Mouse (Mus musculus): ENCODE measurements at regions not wholly inside any gene's neighbourhood (a gene's known extent, or its start where the extent isn't known, plus 50 kb on each side); places are given as distances from the start of the nearest gene placed in this dataset.
"Not testable (repeated sequence)": the region's sequence is repeated elsewhere in the genome, so short reads cannot be mapped to it uniquely, and the experiment has no call there.

DNA sequence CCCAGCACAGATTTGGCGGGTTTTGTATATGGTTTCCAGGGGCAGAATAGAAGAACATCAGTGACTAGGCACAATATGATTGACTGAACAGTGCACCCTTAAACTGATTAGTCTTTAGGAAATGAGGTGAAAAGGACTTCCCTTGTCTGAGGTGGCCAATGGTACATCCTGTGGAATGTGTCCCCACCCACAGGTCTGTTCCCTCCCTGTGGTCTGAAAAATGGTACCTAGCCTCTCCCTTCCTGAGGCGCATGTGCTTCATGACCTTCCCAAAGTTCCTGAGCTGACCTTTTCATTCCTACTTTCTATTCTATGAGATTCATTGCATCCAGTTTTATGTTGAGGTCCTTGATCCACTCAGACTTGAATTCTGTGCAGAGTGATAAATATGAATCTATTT lies 76.0 kb downstream of the Zfp97 start:
- not testable (repeated sequence) for DNase-seq (ENCODE audit: low spot score)

GRCm38 (mm10) chr17:17229069-17229468 lies 107.9 kb downstream of the Zfp97 start:
- DNase-seq (ENCODE audit: low spot score), result peak; percentile 3

DNA sequence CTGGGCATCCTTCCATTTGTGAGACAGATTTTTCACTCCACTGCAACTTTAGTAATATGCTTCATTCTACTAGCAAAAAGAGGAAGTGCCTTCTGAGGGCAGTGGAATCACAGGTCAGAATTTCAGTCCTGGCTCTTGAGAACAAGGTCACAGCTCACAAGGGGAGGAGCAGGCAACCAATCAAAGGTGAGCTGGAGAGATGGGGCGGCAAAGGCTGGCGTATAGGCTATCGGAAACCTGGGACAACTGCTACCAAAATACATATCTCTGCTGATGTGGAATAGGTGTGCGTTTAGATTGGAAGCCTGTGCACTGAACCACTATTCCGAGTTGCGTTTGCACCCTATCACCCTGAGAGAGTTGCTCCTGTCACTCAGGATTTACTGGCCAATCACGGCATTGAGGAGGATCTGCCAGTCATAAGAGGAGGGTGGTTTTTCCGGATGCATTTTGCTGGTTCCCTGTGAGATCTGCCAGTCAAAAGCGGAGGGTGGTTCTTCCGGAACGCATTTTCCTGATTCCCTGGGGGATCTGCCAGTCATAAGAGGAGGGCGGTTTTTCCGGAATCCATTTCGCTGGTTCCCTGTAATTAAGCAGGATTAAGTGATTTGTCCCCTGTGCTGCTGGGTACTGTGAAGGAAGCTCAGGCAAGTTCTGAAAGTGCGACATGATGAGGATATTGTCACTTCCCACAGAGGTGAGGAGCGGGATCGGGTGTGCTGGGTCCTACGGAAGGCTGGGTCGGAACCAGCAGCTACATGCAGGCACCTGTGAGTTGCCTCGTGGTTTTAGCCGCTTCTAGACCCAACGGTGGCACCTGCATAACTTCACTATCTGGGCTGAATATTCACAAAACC lies 113.3 kb downstream of the Zfp97 start:
- peak; percentile 93 for DNase-seq (ENCODE audit: low spot score)

- peak; percentile 2 for DNase-seq (ENCODE audit: low spot score)
These were observed 113.9 kb downstream of the Zfp97 start for GRCm38 (mm10) chr17:17235186-17235482.

Data from thymus, postnatal 0 days (tissue).